Mouse (Mus musculus): ENCODE data around the gene Casz1.

Casz1 gene

DNA sequence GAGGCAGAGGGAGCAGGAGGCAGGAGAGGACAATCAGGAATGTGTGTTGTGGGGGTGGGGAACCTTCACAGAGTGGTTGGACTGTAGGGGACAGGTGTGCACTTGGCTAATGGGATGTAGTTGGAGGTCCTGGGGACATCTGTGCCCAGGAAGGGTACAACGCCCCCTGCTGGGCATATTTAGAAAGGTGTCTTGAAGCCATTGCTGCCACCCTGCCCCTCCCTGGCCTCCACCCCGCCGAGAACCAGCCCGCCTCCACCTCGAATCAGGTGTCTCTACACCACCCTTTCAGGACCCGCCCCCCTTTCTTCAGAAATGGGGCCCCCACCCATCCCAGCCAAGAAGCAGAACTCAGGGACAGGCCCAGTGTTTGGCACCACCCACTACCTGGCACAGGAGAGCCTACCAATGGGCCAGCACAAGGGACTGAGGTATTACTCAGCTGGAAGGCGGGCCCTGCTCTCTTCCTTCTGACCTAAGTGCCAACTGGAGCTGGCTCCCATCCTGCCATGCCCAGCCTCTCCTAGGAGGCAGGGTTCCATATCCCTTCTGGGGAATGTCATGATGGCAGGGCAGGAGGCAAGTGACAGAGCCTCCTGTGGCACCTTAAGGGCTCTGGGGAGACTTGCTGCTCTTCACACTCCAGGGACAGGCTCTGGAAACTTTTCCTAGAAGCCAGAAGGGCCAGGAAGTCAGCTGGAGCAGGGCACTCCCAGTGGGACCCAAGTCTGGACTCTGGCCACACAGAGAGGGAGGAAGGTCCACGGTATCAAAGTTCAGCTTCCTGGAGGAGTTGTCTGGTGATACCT lies 98.9 kb downstream of the Casz1 start:
- ATAC-seq (ENCODE audit: low TSS enrichment): no peak

DNA sequence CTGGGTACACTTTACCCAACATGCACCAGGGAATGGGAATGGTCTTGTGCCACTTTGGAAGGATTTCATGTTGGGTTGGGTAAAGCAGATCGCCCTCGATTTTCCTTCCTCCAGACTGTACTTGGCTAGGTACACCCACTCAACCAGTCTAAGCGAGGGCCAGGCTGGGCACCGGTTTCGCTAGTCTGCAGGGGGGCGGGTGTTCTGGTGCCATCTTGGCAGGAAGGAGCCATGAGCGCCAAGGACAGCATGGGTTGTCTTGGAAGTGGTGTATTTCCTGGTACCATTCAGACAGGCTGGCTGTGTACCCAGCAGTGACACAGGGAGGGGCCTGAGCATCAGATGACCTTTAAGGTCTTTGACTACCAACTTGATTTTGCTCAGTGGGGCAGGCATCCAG lies 101.1 kb downstream of the Casz1 start:
- ATAC-seq (ENCODE audit: low TSS enrichment): no peak

DNA sequence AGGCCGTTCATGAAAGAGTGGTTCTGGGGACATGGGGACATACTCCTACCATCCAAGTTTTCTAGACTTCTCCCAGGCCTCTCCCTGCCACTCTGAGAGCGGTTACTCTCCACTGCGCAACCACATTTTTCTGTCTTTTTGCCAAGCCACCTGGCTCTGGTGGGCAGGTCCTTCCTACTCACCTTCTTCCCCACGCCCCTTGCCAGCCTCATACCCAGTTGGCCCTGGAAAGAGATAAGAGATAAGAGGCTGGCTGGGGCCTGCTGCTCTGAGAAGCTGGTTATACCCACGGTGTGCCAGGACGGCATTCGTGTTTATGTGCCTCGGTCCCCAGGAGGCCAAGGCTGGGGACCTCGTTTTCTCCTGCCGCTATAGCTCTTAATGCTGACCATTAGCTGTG lies 102.6 kb downstream of the Casz1 start:
- ATAC-seq (ENCODE audit: low TSS enrichment): no peak

DNA sequence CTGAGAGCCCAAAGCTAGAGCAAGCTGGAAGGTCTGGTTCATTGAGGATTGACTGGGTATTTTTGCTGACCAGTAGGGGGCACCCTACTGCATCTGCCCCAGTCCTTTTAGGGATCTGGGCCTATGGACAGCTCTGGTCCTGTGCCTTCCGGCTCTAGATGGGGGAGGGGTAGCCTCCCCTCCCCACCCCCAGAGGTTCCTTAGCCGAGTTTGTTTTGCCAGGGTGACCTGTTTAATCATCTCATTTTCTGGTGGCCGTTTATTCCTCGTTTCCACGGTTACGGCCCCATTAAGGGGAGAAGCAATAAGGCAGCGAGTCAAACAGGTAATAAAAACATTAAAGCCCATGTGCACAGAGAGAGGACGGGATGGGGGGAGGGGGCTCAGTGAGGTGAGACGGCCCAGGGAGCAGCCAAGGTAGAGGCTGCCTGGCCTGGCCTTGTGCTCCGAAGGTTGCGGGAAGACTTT lies 104.0 kb downstream of the Casz1 start:
- no peak for ATAC-seq (ENCODE audit: low TSS enrichment)

DNA sequence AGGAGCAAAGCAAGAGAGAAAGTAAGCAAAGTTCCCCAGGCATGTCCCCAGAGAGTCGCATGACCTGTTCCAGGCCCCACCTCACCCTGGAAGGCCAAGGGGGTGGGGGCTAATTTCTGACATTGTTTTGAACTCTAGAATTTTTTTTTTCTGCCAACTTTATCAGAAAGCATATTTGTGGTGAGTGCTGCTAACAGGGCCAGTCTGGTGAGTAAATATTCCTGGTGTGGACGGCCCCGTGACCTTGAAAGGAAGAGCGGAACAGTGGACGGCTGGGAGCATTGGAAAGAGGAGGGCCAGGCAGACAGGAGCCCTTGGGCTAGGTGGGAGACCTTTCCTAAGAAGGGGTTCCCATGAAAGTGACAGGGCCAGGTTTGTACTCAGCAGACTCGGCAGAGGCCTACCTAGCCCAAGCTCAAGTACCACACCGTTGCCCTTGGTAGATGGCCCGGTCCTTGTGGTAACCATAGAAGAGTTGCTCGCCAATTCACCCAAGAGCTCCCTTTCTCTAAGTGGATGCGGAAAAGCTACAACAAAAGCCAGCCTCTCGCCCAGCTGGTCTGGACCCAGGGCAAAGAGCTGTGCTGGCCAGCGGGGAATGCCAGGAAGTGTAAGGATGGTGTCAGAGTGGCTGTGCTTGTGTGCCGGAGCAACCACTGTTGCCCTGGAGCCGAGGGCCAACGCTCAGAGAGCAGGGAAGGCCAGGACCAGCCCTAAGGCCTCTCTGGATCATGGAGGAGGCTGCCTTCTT lies 104.7 kb downstream of the Casz1 start:
- no peak; the same call in 1 of the 2 replicates for ATAC-seq (ENCODE audit: low TSS enrichment)

DNA sequence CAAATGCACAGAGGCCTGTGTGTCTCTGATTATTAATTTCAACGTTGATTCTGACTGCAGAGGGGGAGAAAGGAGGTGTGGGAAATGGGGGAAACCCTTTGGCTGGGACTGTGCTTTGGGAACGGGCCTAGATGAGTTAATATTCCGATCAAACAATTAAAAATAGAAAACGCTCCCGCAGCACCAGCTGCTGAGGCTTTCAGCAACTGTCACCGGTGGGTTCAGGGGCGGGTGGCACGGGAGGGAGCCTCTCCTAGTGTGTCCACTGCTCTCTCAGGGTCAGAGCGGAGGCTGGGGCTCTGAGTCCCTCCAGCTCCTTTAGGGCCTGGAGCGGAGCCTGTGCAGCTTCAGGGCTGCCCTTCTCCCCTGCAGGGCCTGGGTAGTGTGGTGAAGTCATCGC lies 105.3 kb downstream of the Casz1 start:
- ATAC-seq (ENCODE audit: low TSS enrichment): no peak

DNA sequence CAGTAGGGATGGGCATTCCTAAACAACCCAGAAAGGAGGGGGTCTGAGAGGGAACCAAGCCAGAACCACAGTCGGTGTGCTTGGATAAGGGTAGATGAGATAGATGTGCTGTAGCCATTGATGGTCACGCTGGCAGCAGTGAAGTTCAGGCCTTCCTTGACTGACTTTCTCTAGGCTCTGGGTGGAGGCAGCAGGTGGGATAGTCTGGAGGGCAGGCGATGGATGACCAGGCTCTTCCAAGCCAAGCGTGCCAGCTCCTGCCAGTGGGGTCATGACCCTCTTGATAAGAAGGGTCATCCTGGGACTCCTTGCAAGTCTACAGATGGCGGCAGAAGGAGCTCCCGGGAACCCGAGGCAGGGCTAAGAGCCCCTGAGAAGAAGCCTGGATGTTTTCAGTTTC lies 107.9 kb downstream of the Casz1 start:
- no peak for ATAC-seq (ENCODE audit: low TSS enrichment)

DNA sequence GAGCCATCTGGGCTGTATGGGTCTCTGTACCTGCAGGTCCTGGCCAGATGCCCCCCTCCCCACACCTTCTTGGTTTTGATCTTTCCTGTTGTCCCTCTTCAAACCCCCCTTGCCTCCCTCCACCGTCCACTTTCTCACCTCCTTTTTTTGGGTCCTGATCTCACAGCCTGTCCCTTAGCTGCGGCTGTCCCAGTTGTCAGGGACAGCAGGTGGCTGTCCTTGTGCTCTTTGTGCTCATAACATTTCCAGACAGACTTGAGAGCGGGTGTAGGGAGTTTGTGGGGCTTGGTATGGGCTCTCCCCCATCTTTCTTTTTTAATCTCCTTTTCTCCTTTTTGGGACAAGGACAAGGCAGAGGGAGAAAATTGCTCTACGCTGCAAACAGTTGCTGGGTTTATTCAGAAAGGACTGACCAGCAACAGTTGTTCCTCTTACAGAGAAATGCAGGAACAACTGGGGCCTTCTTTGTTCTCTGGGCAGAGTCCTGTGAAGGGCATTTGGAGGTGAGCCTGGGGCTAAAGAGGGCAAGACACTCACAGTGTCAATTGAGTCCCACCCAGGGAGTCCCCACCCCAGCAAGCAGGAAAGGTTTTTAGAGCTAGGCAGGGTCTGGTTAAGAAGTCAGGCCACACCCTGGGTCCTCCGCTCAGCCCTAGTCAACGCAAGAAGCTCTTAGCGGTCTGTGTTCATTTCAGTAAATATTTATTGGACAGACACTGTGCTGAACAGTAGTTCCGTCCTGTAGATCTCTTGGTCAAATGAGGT lies 108.8 kb downstream of the Casz1 start:
- no peak for ATAC-seq (ENCODE audit: low TSS enrichment)

DNA sequence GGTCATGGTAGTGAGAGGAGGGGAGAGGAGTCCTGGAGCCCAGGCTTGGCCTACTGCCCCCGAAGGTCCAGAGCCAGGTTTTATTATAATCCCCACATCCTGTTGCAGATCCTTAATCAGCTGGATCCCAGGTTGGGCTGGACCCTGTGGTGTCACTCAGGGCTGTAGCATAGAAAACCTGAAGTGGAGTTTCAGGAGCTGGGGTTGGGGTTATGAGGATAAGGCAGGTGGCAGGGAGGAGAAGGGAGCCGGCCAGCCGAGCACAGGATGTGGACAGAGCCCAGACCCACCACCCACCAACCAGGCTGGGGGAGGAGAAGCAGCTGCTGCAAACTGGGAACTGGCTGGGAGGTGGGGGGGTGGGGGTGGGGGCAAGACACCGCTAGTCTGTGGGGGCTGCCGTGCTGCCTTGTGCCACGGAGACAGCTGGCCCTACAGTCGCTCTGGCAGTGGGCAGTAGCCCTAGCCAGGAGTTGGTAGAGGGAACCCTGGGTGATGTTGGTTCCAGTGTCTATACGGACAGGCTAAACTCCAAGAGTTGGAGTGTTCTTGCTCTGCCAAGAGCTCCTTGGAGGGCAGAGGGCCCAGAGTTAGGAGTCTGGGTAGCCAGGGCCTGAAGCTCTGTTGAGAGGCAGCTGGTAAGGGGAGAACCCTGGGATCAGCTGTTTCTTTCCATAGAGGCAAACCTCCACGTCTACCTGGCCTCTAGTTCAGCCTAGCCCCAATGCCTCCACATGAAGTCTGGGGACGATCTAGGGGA lies 110.8 kb downstream of the Casz1 start:
- no peak for ATAC-seq (ENCODE audit: low TSS enrichment)

DNA sequence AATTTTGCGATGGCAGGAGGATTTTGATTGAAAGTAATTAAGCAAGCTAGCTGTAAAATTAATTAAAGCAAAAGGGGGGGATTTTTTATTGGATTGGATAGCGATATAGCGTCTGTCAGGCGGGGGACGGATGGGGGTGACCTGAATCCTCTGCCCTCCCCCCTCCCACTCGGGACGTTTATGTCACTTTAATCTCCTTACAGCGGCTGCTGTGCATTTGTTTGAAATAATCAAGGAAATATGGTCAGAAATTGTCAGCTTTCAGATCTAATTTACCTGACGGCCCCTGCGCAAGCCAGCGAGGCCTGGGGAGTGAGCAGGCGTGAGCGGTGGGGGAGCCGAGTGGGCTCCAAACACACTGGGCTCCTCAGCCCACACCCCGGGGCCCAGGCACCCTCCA lies 111.6 kb downstream of the Casz1 start:
- no peak for ATAC-seq (ENCODE audit: low TSS enrichment)

DNA sequence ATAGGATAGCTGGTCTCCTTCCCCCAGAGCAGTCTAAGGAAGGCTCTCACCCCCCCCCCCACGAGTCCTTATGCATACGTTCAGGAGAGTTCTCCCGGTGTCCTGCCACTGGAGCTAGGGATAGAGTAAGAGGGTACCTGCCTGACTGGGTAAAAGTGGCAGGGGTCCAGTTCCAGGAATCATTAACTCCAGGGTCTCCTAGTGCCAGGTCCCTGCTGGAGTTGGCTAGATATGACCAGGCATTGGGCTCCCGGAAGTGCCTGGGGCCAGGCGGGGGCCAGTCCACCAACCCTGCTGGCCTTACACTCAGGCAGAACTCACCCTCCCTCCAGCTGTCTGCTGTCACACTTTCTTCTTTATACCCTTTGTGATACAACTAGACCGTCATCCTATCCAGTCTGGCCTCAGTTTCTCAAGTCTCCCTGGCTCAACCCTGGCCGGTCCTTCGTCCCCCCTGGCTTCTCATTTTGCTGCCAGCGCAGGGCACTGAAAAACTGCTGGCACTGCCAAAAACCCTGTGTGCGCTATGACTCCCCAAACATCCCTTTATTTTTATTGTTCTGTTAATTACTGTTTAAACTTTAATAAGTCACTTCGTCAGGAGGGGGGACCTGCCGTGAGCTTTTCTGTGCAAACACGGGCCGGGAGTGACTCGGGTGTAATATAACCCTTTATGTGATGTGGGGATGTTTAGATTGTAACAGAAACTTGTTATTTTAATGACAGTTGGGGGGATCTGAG lies 114.6 kb downstream of the Casz1 start:
- no peak for ATAC-seq (ENCODE audit: low TSS enrichment)

DNA sequence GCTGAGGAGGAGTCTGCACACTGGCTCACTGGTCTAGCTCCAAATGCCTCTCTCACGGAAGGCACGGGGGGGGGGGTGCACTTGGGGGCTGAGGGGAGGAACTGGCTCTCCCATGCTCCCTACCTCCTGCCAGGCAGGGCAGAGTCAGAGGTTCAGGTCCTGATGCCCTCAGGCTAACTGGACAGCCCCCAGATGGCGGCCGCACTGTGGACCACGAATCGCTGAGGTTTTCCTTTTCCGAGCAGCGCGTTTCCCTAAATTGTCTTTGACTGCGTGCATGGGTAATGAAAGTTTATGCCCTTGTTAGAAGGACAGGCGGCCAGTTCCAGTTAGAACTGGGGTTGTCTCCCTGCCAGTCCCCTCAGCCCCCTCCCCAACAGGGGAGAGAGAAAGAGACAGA lies 116.4 kb downstream of the Casz1 start:
- ATAC-seq (ENCODE audit: low TSS enrichment): no peak

DNA sequence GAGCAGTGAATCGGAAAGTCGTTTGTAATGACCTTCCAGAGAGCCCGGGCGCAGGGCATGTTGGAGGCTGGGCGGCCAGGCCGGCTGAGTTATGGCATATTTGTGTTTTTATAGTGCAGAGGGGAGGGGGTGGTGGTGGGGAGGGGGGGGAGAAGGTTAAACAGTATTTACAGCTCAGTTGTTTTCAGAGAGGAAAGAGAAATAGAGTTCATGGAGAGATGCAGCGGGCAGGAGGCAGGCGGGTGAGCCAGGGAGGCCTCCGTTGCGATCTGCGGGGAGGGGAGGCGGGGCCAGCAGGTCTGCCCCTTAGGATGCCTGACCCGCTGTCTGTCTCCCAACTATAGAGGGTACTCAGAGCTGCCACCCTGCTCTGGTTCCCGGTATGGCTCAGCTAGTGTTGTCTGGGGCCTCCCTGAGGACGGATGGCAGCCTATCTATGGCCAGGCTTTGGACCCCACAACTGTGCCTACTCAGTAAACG lies 118.0 kb downstream of the Casz1 start:
- no peak for ATAC-seq (ENCODE audit: low TSS enrichment)

DNA sequence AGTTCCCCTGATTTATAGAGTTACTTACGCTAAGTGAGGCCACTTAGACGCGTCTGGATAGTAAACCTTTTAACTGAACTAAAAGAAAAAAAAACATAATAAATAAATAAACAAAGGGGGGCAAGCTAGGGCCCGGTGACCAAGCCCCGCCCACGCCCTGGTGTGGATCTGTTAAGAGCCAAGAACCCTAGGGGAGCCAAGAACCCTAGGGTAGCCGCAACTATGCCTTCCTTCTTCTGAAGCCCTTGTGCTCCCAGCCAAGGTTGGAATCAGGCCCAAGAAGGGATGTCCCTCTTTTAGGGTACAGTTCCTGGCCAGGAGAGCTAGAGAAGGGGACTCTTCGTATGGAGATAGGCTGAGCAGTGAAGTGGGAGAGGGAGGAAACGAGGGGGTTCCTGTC lies 119.2 kb downstream of the Casz1 start:
- ATAC-seq (ENCODE audit: low TSS enrichment): no peak

DNA sequence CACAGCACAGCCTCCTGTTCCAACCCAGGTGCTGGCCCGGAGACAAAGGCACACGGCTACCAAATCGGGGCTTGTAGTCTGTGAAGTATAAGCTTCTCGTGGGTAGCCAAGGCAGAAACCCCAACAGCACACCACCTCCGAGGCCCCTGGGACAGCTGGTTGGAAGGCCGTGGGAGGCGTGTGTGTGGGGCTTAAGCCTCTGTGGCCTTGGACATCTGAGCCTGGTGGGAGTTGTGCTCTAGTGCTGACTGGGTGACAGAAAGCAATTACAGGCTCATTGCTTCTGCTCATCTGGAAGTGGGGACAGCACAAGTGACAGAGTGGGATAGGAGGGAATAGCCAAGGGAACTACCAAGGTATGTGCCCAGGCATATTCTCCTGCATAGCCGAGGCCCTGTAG lies 119.7 kb downstream of the Casz1 start:
- no peak for ATAC-seq (ENCODE audit: low TSS enrichment)

DNA sequence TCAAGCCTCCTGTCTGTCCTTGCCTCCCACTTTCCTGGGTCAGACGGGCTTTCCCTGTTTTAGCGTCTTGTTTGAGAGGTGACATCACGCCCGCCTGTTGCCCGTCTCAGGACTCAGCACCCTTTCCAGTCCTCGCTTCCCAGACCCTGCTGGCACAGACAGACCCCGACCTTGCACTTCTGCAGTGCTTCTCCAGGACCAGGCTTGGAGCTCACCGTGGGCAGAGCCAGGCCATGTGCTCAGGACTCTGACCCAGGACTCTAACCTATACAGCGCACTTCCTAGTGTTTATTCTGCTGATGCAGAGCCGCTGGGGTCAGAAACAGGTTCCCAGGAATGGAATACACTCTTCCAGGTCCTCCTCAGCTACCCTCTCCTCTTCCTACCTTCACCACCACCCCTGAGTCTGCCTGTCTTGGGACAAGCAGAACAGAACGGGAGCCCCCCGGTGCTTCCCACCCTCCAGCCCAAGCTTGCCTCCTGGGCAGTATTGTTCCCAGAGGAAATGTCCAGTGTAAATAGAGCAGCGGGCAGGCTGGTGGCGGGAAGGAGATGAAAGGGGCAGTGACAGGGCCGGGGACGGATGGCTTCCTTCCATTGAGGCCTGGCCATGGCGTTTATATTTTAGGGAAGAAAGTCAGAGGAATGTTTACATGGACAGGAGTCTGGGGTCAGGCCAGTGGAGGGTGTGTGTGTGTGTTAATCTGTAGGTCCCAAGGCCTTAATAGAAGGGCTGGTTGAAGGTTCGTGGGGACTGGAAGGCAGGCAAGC lies 121.5 kb downstream of the Casz1 start:
- ATAC-seq (ENCODE audit: low TSS enrichment): no peak

DNA sequence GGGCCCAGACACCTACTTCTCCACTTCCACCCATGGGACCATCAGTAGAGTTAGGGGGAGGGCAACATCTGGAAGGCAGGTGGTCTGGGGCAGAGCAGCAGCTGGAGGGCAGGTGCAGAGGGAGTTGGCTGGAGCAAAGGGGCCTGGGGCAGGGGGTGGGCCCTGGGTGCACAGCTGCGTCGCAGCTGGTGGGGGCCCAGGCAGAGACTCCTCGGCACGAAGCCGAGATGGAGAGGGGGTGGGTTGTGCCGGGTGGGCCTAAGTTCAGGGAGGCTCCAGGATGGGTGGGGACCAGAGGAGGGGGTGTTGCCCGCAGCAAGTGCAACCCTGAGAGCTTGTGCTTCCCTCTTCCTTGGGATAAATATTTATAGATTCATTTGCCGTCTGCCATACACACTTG lies 122.2 kb downstream of the Casz1 start:
- ATAC-seq (ENCODE audit: low TSS enrichment): no peak

DNA sequence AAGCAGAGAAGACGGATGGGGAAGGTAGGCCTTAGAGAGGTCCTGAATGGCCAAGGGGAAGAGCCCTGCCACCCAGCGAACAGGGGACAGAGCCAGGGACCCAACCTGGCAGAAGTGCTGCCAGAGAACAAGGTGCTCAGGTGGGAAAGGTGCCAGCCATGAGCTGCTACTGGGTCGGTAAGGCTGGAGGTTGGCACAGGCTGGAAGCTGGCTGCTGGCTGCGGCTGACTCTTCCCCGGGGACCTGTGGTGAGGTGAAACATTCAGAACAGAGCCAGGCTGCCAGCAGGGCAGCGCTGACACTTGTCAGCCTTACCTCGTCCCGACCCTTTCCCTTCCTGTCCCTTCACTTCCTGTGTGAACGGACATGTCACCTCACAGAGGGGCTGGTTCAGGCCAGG lies 124.1 kb downstream of the Casz1 start:
- ATAC-seq (ENCODE audit: low TSS enrichment): no peak

DNA sequence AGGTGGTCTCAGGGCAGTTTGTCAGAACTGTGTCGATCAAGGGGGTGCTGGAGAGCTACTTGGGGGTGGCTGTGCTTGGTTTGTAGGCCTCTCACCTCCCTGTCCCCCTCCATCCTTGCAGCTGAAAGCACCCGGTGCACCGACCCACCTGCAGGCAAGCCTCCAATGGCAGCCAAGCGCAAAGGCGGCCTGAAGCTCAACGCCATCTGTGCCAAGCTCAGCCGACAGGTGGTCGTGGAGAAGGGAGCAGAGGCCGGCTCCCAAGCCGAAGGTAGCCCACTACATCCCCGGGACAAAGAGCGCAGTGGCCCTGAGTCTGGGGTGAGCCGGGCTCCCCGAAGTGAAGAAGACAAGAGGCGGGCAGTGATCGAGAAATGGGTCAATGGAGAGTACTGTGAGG lies 124.6 kb downstream of the Casz1 start:
- no peak for ATAC-seq (ENCODE audit: low TSS enrichment)

DNA sequence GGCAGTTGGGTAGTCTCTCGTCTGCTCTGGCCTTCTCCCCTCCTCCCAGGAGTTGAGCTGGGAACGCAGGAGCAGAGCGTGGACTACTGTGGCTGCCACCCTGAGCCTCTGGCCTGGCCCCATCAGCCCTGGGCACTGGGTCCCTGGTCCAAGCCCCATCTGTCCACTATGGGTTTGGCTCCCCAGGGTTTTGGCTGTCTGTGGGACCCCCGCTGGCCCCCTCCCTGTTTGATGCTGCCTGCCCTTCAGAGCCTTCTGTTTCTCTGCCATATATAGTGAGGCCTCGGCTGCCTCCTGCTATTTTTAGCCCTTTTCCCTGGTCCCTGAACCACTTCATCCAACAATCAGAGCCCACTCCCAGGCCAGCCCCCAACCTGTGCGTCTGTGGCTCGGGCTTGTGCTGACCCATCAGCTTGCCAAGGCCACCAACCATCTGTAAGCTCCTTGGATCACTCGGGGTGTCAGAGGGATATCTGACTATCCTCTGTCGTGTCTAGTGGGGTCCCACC lies 126.5 kb downstream of the Casz1 start:
- ATAC-seq (ENCODE audit: low TSS enrichment): no peak
